Mouse (Mus musculus): ENCODE data around the gene Fads1.

DNA sequence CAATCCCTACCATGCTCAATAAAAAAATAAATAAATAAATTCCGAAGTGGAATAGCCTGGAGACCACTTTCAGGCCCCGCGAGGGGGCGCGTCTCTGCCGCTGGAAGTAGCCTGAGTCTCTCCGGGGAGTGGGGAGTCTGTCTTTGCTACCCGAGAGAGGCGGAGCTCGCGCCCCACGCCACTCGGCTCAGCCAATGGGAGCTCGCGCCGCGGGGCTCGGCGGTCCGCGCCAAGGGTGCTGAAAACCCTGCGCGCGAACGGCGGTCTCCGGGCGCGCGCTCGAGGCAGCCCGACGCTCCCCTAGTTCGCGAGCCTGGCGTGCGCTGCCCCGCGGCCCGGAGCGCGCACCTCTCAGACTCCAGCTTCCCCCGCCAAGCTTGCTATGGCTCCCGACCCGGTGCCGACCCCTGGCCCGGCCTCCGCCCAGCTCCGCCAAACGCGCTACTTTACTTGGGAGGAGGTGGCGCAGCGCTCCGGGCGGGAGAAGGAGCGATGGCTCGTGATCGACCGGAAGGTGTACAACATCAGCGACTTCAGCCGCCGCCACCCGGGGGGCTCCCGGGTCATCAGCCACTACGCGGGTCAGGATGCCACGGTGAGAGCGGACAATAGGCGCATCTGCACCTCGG lies at the start of gene Fads1:
- TF ChIP-seq TAL1 (IDR thresholded peaks at IDR 0.05; ENCODE audit: low read length) = no peak
- no peak for TF ChIP-seq GATA1 (IDR thresholded peaks at IDR 0.05; ENCODE audit: low read length)
